Mouse (Mus musculus) neural tube, embryonic 15.5 days (tissue): ENCODE results near the gene Npas1. TPM values are rescaled to one million over a fixed set of nuclear protein-coding genes. Genes with fewer than 3 reads are reported as not detected.

ENCODE experiments used
- ATAC-seq: fragments of 200-750 bp; cut with Nextera tagmentation; 2 replicates; pipeline ENCODE4 v1.8.0; 2017; ENCODE audit warnings: mild to moderate bottlenecking, moderate TSS enrichment, moderate library complexity; ENCODE audit not compliant: low FRiP score
- H3K27ac ChIP-seq: fragments of 300-500 bp; sonication (generic); replicated peaks from 2 replicates; pipeline ENCODE4 v1.5.1; 2015; ENCODE audit warnings: mild to moderate bottlenecking, inconsistent platforms
- H3K27me3 ChIP-seq: fragments of 300-500 bp; sonication (generic); replicated peaks from 2 replicates; pipeline ENCODE4 v1.6.1; 2015; ENCODE audit warnings: inconsistent platforms
- H3K36me3 ChIP-seq: fragments of 300-500 bp; sonication (generic); 2 replicates; pipeline ENCODE4 v1.6.1; 2015; ENCODE audit warnings: inconsistent platforms
- H3K4me1 ChIP-seq: fragments of 300-500 bp; sonication (generic); 2 replicates; pipeline ENCODE4 v1.6.1; 2015; ENCODE audit warnings: inconsistent platforms
- H3K4me2 ChIP-seq: fragments of 300-500 bp; sonication (generic); 2 replicates; pipeline ENCODE4 v1.6.1; 2015; ENCODE audit warnings: inconsistent platforms, mild to moderate bottlenecking, moderate library complexity
- H3K4me3 ChIP-seq: fragments of 300-500 bp; sonication (generic); replicated peaks from 2 replicates; pipeline ENCODE4 v1.5.1; 2015; ENCODE audit warnings: mild to moderate bottlenecking, inconsistent platforms
- H3K9ac ChIP-seq: fragments of 300-500 bp; sonication (generic); replicated peaks from 2 replicates; pipeline ENCODE4 v1.6.1; 2015; ENCODE audit warnings: mild to moderate bottlenecking, inconsistent platforms
- H3K9me3 ChIP-seq: fragments of 300-500 bp; sonication (generic); replicated peaks from 2 replicates; pipeline ENCODE4 v1.6.1; 2016; ENCODE audit warnings: inconsistent platforms
- WGBS: fragments of 180-500 bp; shearing (Covaris S2); methylation state at CpG from one replicate; pipeline ENCODE4 v1.1.7; 2015; ENCODE audit warnings: mixed read lengths; 5-methylcytosine and 5-hydroxymethylcytosine counted together
- polyA plus RNA-seq: library from polyadenylated mRNA; unstranded; fragments of >200 nt; fragmentation: Nextera tagmentation; extraction: Ambion mirVana; gene quantifications from 2 replicates; pipeline ENCODE4 v1.2.1, GENCODE M21; 2015

Npas1 gene
- polyA plus RNA-seq, 1 experiment from 2014 or later = 3.8 TPM

GRCm38 (mm10) chr7:16451656-16452055 is 25.9 kb downstream of the Npas1 start:
- H3K27me3 ChIP-seq = 0 out of 2 replicates have a peak, but pooled peaks cover 3% of the 10 kb centered on the region
- H3K36me3 ChIP-seq = peaks cover 10% of the 10 kb centered on the region; the same call in 1 of the 2 replicates
- WGBS = 83% methylated on average over 6 of the region's 6 CpGs
- no peak overlapping the region for H3K4me3 ChIP-seq
- no peak overlapping the region for H3K4me2 ChIP-seq
- ATAC-seq = no peak
- peaks cover 10% of the 10 kb centered on the region for H3K4me1 ChIP-seq
- no peak overlapping the region for H3K9ac ChIP-seq
- no peaks in the 10 kb centered on the region for H3K9me3 ChIP-seq
- H3K27ac ChIP-seq = no peak overlapping the region

DNA sequence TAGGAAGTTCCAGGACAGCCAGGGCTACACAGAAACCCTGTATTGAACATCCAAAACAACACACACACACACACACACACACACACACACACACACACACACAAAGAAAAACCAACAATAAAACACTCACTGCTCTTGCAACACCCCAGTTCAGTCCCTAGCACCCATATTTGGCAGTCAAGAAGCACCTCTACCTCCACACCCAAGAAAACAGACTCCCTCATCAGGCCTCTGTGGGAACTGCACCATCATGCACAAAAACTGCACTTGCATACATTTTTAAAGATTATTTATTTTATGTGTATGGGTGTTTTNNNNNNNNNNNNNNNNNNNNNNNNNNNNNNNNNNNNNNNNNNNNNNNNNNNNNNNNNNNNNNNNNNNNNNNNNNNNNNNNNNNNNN is 36.3 kb downstream of the Npas1 start:
- Histone ChIP-seq H3K27ac (no peak overlapping the region), H3K9ac (no peak overlapping the region), H3K4me3 (no peak overlapping the region), H3K27me3 (no peaks in the 10 kb centered on the region), H3K9me3 (no peaks in the 10 kb centered on the region), H3K4me2 (no peak overlapping the region), H3K4me1 (no peaks in the 10 kb centered on the region), H3K36me3 (peaks cover 5% of the 10 kb centered on the region)
- ATAC-seq = no peak

- no peaks in the 10 kb centered on the region for H3K27me3 ChIP-seq
- H3K9ac ChIP-seq = no peak overlapping the region
- H3K9me3 ChIP-seq = no peaks in the 10 kb centered on the region
- H3K36me3 ChIP-seq = peaks cover 67% of the 10 kb centered on the region
- no peak overlapping the region for H3K27ac ChIP-seq
- no peaks in the 10 kb centered on the region for H3K4me1 ChIP-seq
- ATAC-seq = no peak
- 88% methylated on average over 9 of the region's 9 CpGs for WGBS
- H3K4me3 ChIP-seq = no peak overlapping the region
- no peak overlapping the region for H3K4me2 ChIP-seq
Measured at GRCm38 (mm10) chr7:16435088-16435487, 42.4 kb downstream of the Npas1 start.

GRCm38 (mm10) chr7:16433352-16433971 is 44.1 kb downstream of the Npas1 start:
- ATAC-seq = no peak
- Histone ChIP-seq H3K36me3 (peaks cover 83% of the 10 kb centered on the region), H3K4me2 (no peak overlapping the region), H3K9ac (no peak overlapping the region), H3K27ac (no peak overlapping the region), H3K27me3 (no peaks in the 10 kb centered on the region), H3K4me1 (no peaks in the 10 kb centered on the region), H3K4me3 (no peak overlapping the region), H3K9me3 (no peaks in the 10 kb centered on the region)
- WGBS = 94% methylated on average over 3 of the region's 3 CpGs

GRCm38 (mm10) chr7:16426129-16426729 is 51.3 kb downstream of the Npas1 start:
- H3K4me1 ChIP-seq = no peaks in the 10 kb centered on the region
- no peaks in the 10 kb centered on the region for H3K9me3 ChIP-seq
- no peak overlapping the region for H3K27ac ChIP-seq
- no peaks in the 10 kb centered on the region for H3K27me3 ChIP-seq
- H3K9ac ChIP-seq = no peak overlapping the region
- H3K36me3 ChIP-seq = peaks cover 92% of the 10 kb centered on the region
- H3K4me3 ChIP-seq = no peak overlapping the region
- no peak overlapping the region for H3K4me2 ChIP-seq
- WGBS = 66% methylated on average over 4 of the region's 4 CpGs
- ATAC-seq = no peak; the same call in 1 of the 2 replicates

DNA sequence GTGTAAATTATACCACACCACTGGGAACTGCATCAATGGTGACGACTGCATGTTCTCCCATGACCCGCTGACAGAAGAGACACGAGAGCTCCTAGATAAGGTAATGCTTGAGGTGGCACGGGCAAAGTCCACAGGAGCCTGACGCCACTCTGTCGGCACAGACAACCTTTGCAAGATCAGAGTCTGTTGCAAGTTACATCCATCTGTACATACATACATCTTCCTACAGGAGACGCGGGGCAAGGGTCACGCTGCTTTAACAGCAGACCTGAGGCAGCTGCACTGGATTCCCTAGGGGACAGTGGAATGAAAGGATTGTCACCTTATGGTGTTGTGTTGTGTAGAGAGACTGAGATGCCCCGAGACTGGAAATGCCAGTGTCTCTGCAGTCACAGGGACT is 51.8 kb downstream of the Npas1 start:
- Histone ChIP-seq H3K9me3 (no peaks in the 10 kb centered on the region), H3K4me1 (no peaks in the 10 kb centered on the region), H3K27me3 (no peaks in the 10 kb centered on the region), H3K27ac (no peak overlapping the region), H3K9ac (no peak overlapping the region), H3K36me3 (peaks cover 92% of the 10 kb centered on the region), H3K4me2 (no peak overlapping the region), H3K4me3 (no peak overlapping the region)
- 90% methylated on average over 10 of the region's 10 CpGs for WGBS
- no peak for ATAC-seq

DNA sequence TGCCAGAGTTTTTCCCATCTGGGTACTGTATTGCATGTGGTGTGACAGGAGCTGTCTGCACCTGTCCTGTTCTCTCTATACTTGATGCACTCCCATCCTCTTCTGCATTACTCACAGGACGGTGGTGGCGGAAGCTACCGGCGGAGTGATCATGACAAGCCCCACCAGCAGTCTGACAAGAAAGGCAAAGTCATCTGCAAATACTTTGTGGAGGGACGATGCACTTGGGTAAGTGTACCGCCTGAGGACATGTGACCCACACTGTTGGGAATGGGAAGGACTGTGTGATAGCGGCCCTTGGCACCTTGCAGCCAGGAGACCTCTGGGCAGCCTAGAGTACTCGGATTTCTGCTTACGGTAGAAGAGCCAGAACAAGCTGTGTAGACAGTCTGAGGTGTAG is 53.8 kb downstream of the Npas1 start:
- Histone ChIP-seq H3K9ac (no peak overlapping the region), H3K27me3 (no peaks in the 10 kb centered on the region), H3K9me3 (no peaks in the 10 kb centered on the region), H3K36me3 (peaks cover 92% of the 10 kb centered on the region), H3K4me1 (no peaks in the 10 kb centered on the region), H3K4me2 (no peak overlapping the region), H3K27ac (no peak overlapping the region), H3K4me3 (no peak overlapping the region)
- WGBS = 96% methylated on average over 9 of the region's 9 CpGs
- no peak for ATAC-seq

DNA sequence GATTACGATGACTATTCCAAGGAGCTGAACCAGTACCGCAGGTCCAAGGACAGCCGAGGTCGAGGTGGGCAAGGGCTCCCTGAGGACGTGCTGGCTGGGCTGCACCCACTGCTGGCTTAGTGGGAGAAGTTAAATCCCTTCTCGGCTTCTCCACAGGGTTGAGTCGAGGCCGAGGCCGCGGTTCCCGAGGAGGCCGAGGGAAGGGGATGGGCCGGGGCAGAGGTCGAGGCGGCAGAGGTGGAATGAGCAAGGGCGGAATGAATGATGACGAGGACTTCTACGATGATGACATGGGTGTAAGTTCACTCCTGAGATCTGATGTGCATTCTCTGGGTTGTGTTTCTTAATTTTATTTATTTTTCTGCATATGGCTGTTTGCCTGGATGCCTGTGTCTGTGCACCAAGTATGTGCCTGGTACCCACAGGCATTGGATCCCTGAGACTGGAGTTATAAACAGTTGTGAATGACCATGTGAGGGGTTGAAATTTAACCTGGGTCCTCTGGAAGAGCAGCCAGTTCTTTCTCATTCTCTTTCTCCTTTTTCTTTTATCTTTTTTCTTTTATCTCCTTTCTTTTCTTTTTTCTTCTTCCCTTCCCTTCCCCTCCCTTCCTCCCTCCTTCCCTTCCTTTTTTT is 55.2 kb downstream of the Npas1 start:
- no peak overlapping the region for H3K27ac ChIP-seq
- no peaks in the 10 kb centered on the region for H3K9me3 ChIP-seq
- no peak overlapping the region for H3K4me3 ChIP-seq
- H3K4me1 ChIP-seq = no peaks in the 10 kb centered on the region
- H3K27me3 ChIP-seq = no peaks in the 10 kb centered on the region
- no peak for ATAC-seq
- no peak overlapping the region for H3K4me2 ChIP-seq
- peaks cover 92% of the 10 kb centered on the region for H3K36me3 ChIP-seq
- H3K9ac ChIP-seq = no peak overlapping the region
- WGBS = 90% methylated on average over 18 of the region's 18 CpGs

DNA sequence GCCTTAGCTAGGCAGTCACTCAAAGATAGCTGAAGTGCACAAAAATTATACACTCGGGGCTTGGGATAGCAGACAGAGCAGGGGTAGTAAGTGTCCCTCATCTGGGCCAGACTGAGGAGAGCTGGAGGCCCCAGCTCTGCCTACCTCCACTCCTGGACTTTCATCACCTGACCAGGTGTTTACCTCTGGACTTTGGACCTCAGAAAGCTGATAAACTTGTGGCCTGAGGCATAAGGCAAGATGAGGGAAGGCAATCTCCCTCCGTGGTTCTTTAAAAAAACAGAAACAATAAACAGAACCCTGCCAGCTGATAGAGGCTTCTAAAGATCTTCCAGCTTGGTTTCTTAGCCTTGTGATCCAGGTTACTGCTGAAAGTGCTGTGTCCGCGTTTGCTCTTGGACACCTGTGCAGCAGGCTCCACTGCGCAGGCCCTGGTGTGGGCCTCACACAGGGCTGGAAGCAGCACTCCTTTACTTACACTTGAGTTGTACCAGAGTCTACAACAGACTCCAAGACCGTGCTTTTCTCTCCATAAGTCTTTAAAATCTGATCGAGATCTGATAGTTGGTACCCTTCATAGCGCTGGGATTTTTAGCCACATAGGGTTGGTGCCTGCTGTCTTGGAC is 56.9 kb downstream of the Npas1 start:
- H3K27ac ChIP-seq = no peak overlapping the region
- peaks cover 88% of the 10 kb centered on the region for H3K36me3 ChIP-seq
- H3K4me1 ChIP-seq = peaks cover 4% of the 10 kb centered on the region; the same call in 1 of the 2 replicates
- H3K9me3 ChIP-seq = no peaks in the 10 kb centered on the region
- no peak overlapping the region for H3K4me2 ChIP-seq
- no peaks in the 10 kb centered on the region for H3K27me3 ChIP-seq
- H3K4me3 ChIP-seq = no peak overlapping the region
- no peak overlapping the region for H3K9ac ChIP-seq
- 95% methylated on average over 8 of the region's 8 CpGs for WGBS
- ATAC-seq = no peak

DNA sequence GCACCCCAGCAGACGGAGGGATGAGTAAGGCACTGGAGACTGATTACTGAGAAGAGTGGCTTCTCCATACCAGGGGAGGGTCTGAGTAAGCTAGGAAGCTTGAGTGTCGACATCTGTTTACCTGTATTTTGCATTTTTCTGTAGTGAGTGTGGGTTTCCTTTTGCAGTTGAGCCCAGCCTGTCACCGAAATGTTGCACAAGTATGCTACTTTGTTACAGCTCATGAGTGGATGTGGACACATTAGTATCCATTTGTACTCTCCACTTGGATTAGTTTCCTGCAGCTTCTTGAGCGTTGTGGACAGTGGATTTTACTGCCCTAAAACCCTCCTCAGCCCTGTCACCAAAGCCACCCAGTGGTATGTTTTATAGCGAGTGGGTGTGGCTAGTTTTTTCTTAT is 58.8 kb downstream of the Npas1 start:
- no peak overlapping the region for H3K4me3 ChIP-seq
- H3K27ac ChIP-seq = no peak overlapping the region
- peaks cover 69% of the 10 kb centered on the region for H3K36me3 ChIP-seq
- H3K9ac ChIP-seq = no peak overlapping the region
- H3K4me1 ChIP-seq = peaks cover 8% of the 10 kb centered on the region
- H3K9me3 ChIP-seq = no peaks in the 10 kb centered on the region
- H3K27me3 ChIP-seq = no peaks in the 10 kb centered on the region
- WGBS = 95% methylated on average over 5 of the region's 5 CpGs
- no peak overlapping the region for H3K4me2 ChIP-seq
- no peak for ATAC-seq

DNA sequence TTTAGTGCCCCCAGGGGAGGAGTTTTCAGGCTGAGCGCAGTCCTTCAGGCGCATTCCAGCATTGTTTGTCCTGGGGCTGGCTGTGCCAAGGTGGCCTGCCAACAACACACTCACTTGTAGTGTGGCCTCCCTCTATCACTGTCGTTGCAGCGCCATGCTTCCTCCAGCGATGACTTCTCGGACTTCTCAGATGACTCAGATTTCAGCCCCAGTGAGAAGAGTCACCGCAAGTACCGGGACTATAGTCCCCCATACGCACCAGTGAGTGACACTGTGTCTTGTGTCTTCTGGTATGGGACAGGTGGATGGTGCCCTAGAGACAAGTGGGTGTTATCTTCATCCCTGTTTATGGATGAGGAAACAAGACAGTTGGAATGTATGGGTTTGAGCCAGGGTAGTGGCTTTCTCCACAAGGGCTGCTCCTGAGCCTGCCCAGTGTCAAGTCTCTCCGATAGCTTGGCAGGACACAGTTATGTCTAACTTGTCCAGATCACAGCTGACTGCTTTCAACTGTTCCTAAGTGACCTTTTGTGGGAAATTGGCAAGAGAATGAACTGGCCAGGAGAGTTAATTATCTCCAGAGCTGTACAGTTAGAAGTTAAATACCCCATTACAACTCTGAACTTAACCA is 60.3 kb downstream of the Npas1 start:
- no peak overlapping the region for H3K4me2 ChIP-seq
- H3K27ac ChIP-seq = no peak overlapping the region
- WGBS = 84% methylated on average over 10 of the region's 10 CpGs
- no peak overlapping the region for H3K4me3 ChIP-seq
- H3K9me3 ChIP-seq = no peaks in the 10 kb centered on the region
- H3K36me3 ChIP-seq = peaks cover 59% of the 10 kb centered on the region
- H3K4me1 ChIP-seq = peaks cover 18% of the 10 kb centered on the region
- H3K27me3 ChIP-seq = no peaks in the 10 kb centered on the region
- no peak overlapping the region for H3K9ac ChIP-seq
- ATAC-seq = no peak
